ENCODE assay signal across 24 mouse cellular contexts in genomic region chr2:44444938-44445337, GRCm38 (mm10).
DNase-seq lines count a peak whose midpoint lies in the region; ATAC-seq and TF ChIP-seq lines count a peak whose summit lies in the region.
"Had no signal": no experiment of that assay in that cellular context is flagged by ENCODE, and none has a peak within 500 bp of the region (broad histone marks: within the 10 kb centered on the region; RNA-seq: fewer than 3 reads in every experiment).

No protein-coding gene starts in this region.

- POLR2A ChIA-PET in Patski (lab: Charles Lee), result no interaction called here

- in situ Hi-C loops in Patski (cut with MboI; ENCODE audit: low pct_unique_long_range_greater_than_20kb), result no loop called here

- H3K9ac ChIP-seq in kidney, embryonic 14.5 days (ENCODE audit: low read depth, low read length), result no peak overlapping the region

- DNase-seq in heart, adult 11 months, result peak; percentile 31
- no peak for DNase-seq in heart, postnatal 14 days
- DNase-seq in 3T3-L1 (ENCODE audit: low read depth, low spot score), result peak; percentile 85
- peak; percentile 63 for DNase-seq in NIH3T3 (ENCODE audit: low read depth)
- peak; percentile 43 for DNase-seq in Patski (ENCODE audit: low read depth, low spot score)
- DNase-seq in cerebellum, postnatal 36 days, result no peak
- no peak for DNase-seq in thymus, postnatal 25 days
- DNase-seq: adrenal gland, adult 2 months; adrenal gland, adult 8-10 months; adrenal gland, postnatal 10 days; adrenal gland, postnatal 14 days; adrenal gland, postnatal 25 days; adrenal gland, postnatal 36 days; B cell, adult 2 months; cerebellum, adult 11 months; cerebellum, adult 11-12 months; cerebellum, adult 18-20 months; cerebellum, adult 2 months; cerebellum, adult 8-10 months had no signal

- no peak overlapping the region for H3K27ac ChIP-seq in kidney, embryonic 14.5 days (ENCODE audit: low read depth, low read length)

- H3K4me2 ChIP-seq in kidney, embryonic 14.5 days (replicated peaks; ENCODE audit: low read depth, low read length), result no peak overlapping the region

- peak; percentile 95 for ATAC-seq in Patski
- ATAC-seq in kidney, embryonic 14.5 days (ENCODE audit: low FRiP score, low TSS enrichment), result no peak
- ATAC-seq: activated CD4-positive, CD25-positive, alpha-beta regulatory T cell, adult 4 months; CD4-positive, CD25-positive, alpha-beta regulatory T cell, adult 4 months had no signal

- intact Hi-C loops in heart, postnatal 14 days (cut with DNase I), result no loop called here

- CTCF ChIA-PET in Patski (lab: Charles Lee), result interaction anchor here (0.6 kb wide), 1 partner anchor 13 kb away, joined by 3 read pairs; no protein-coding TSS in a partner anchor

- peaks cover 10% of the 10 kb centered on the region for H3K9me3 ChIP-seq in kidney, embryonic 14.5 days (ENCODE audit: control insufficient read depth, low read length)

- no peaks in the 10 kb centered on the region for H3K36me3 ChIP-seq in kidney, embryonic 14.5 days (ENCODE audit: control insufficient read depth, insufficient read depth, low read length)
- H3K36me3 ChIP-seq: G1E had no signal

- H3K27me3 ChIP-seq in Patski, result no peaks in the 10 kb centered on the region
- no peaks in the 10 kb centered on the region for H3K27me3 ChIP-seq in kidney, embryonic 14.5 days (ENCODE audit: control insufficient read depth, insufficient read depth, low read length)
- H3K27me3 ChIP-seq: CH12.LX had no signal

- H3K4me3 ChIP-seq in kidney, embryonic 14.5 days (ENCODE audit: low read length), result no peak overlapping the region

- 81% methylated on average over 2 of the region's 2 CpGs for WGBS in kidney, embryonic 14.5 days

- TF ChIP-seq CTCF in Patski (IDR thresholded peaks at IDR 0.05), result no peak

- H3K4me1 ChIP-seq in kidney, embryonic 14.5 days (ENCODE audit: control insufficient read depth, insufficient read depth, low read length), result no peaks in the 10 kb centered on the region

Comparison
In these comparisons a context has a peak if more than half of its experiments do, and no peak if none do; other contexts are left out.
1. DNase-seq: peak in heart, adult 11 months (single experiment), 3T3-L1 (single experiment), NIH3T3 (single experiment) and Patski (single experiment); none in heart, postnatal 14 days (0 of 2), cerebellum, postnatal 36 days (0 of 2) and thymus, postnatal 25 days (single experiment).